Mouse (Mus musculus) gastrocnemius, postnatal 25 days (tissue): ENCODE results near the gene Tctex1d2. TPM values are rescaled to one million over a fixed set of nuclear protein-coding genes. Genes with fewer than 3 reads are reported as not detected.
"Not testable (repeated sequence)": the region's sequence is repeated elsewhere in the genome, so short reads cannot be mapped to it uniquely, and the experiment has no call there.

ENCODE experiments used
- DNase-seq: peaks from one replicate; pipeline ENCODE4 v3.0.0; 2022
- total RNA-seq, 2 experiments: library from RNA; stranded (reverse); gene quantifications; 1 replicate in 1 of 2; 2 replicates in 1 of 2; pipeline ENCODE4 v1.2.3; 2021

Gene Tctex1d2
- total RNA-seq, 2 experiments from 2014 or later = 4.1 to 4.3 TPM

GRCm38 (mm10) chr16:32431047-32431591 is 11.6 kb downstream of the Tctex1d2 start:
- DNase-seq = peak; percentile 16

- DNase-seq = no peak
Observed at GRCm38 (mm10) chr16:32431926-32432325, 12.4 kb downstream of the Tctex1d2 start.

GRCm38 (mm10) chr16:32433138-32433537 is 13.6 kb downstream of the Tctex1d2 start:
- no peak for DNase-seq

GRCm38 (mm10) chr16:32434066-32434465 is 14.6 kb downstream of the Tctex1d2 start:
- peak; percentile 41 for DNase-seq

- no peak for DNase-seq
Observed at GRCm38 (mm10) chr16:32434691-32435090, 15.2 kb downstream of the Tctex1d2 start.

- DNase-seq = no peak
Observed at GRCm38 (mm10) chr16:32436657-32437056, 17.2 kb downstream of the Tctex1d2 start.

GRCm38 (mm10) chr16:32437266-32437665 is 17.8 kb downstream of the Tctex1d2 start:
- peak; percentile 18 for DNase-seq

- no peak for DNase-seq
Observed at GRCm38 (mm10) chr16:32441432-32441831, 21.9 kb downstream of the Tctex1d2 start.

GRCm38 (mm10) chr16:32444615-32445014 is 25.1 kb downstream of the Tctex1d2 start:
- DNase-seq = not testable (repeated sequence)

- DNase-seq = no peak
Observed at GRCm38 (mm10) chr16:32445558-32445957, 26.1 kb downstream of the Tctex1d2 start.

GRCm38 (mm10) chr16:32446563-32447138 is 27.1 kb downstream of the Tctex1d2 start:
- no peak for DNase-seq

GRCm38 (mm10) chr16:32449665-32450064 is 30.2 kb downstream of the Tctex1d2 start:
- DNase-seq = no peak

GRCm38 (mm10) chr16:32450133-32450532 is 30.6 kb downstream of the Tctex1d2 start:
- no peak for DNase-seq

- DNase-seq = no peak
Observed at GRCm38 (mm10) chr16:32453102-32453501, 33.6 kb downstream of the Tctex1d2 start.

GRCm38 (mm10) chr16:32454646-32455045 is 35.1 kb downstream of the Tctex1d2 start:
- no peak for DNase-seq

GRCm38 (mm10) chr16:32456086-32456485 is 36.6 kb downstream of the Tctex1d2 start:
- DNase-seq = no peak

GRCm38 (mm10) chr16:32456761-32457160 is 37.3 kb downstream of the Tctex1d2 start:
- DNase-seq = no peak

GRCm38 (mm10) chr16:32457589-32458386 is 38.3 kb downstream of the Tctex1d2 start:
- peak; percentile 71 for DNase-seq

- no peak for DNase-seq
Observed at GRCm38 (mm10) chr16:32460518-32460917, 41.0 kb downstream of the Tctex1d2 start.

- no peak for DNase-seq
Observed at GRCm38 (mm10) chr16:32461713-32462112, 42.2 kb downstream of the Tctex1d2 start.

GRCm38 (mm10) chr16:32462950-32463349 is 43.4 kb downstream of the Tctex1d2 start:
- no peak for DNase-seq

GRCm38 (mm10) chr16:32463426-32463825 is 43.9 kb downstream of the Tctex1d2 start:
- no peak for DNase-seq

GRCm38 (mm10) chr16:32464908-32465307 is 45.4 kb downstream of the Tctex1d2 start:
- DNase-seq = no peak
